Mouse (Mus musculus): ENCODE data around the gene Slc30a9.

The Slc30a9 gene

GRCm38 (mm10) chr5:67306698-67307521 is at the start of gene Slc30a9:
TSS of gene Slc30a9 (plus strand) at chr5:67306955.
- peak; percentile 97 to 98 for DNase-seq

- no peak for DNase-seq
Measured at GRCm38 (mm10) chr5:67258473-67258872, 48.3 kb upstream of the Slc30a9 start.

GRCm38 (mm10) chr5:67260159-67260530 is 46.6 kb upstream of the Slc30a9 start:
- DNase-seq: no peak

GRCm38 (mm10) chr5:67260531-67261371 is 46.0 kb upstream of the Slc30a9 start, which contains the start of gene Tmem33:
TSS of gene Tmem33 (plus strand) at chr5:67260565.
- peak; percentile 89 to 92 for DNase-seq

- DNase-seq: no peak
Measured at GRCm38 (mm10) chr5:67262964-67263363, 43.8 kb upstream of the Slc30a9 start.

GRCm38 (mm10) chr5:67266106-67266505 is 40.6 kb upstream of the Slc30a9 start:
- no peak for DNase-seq

GRCm38 (mm10) chr5:67269309-67269708 is 37.4 kb upstream of the Slc30a9 start:
- DNase-seq: no peak

- DNase-seq: no peak
Measured at GRCm38 (mm10) chr5:67279407-67279806, 27.3 kb upstream of the Slc30a9 start.

- no peak for DNase-seq
Measured at GRCm38 (mm10) chr5:67279840-67280239, 26.9 kb upstream of the Slc30a9 start.

GRCm38 (mm10) chr5:67280400-67280799 is 26.4 kb upstream of the Slc30a9 start:
- no peak for DNase-seq

- DNase-seq: no peak
Measured at GRCm38 (mm10) chr5:67295029-67295428, 11.7 kb upstream of the Slc30a9 start.

- DNase-seq: no peak
Measured at GRCm38 (mm10) chr5:67295682-67296081, 11.1 kb upstream of the Slc30a9 start.

- no peak for DNase-seq
Measured at GRCm38 (mm10) chr5:67296171-67296570, 10.6 kb upstream of the Slc30a9 start.

- no peak for DNase-seq
Measured at GRCm38 (mm10) chr5:67297026-67297813, 9.5 kb upstream of the Slc30a9 start.

- no peak for DNase-seq
Measured at GRCm38 (mm10) chr5:67299847-67300412, 6.8 kb upstream of the Slc30a9 start.

GRCm38 (mm10) chr5:67300926-67301597 is 5.7 kb upstream of the Slc30a9 start:
- DNase-seq: no peak

- no peak for DNase-seq
Measured at GRCm38 (mm10) chr5:67301722-67302331, 4.9 kb upstream of the Slc30a9 start.

GRCm38 (mm10) chr5:67303816-67304215 is 2.9 kb upstream of the Slc30a9 start:
- no peak for DNase-seq

GRCm38 (mm10) chr5:67307659-67308222 is 986 bp downstream of the Slc30a9 start:
- DNase-seq: no peak

- no peak for DNase-seq
Measured at GRCm38 (mm10) chr5:67311811-67312521, 5.2 kb downstream of the Slc30a9 start.

- no peak for DNase-seq
Measured at GRCm38 (mm10) chr5:67312522-67312851, 5.7 kb downstream of the Slc30a9 start.
